Mouse (Mus musculus): Measurements from ENCODE around the gene Tmem168. TPM values are rescaled to one million over a fixed set of nuclear protein-coding genes. Genes with fewer than 3 reads are reported as not detected.

Gene Tmem168
- polyA plus RNA-seq, 1 experiment from 2014 or later: 28.3 TPM

GRCm38 (mm10) chr6:13609353-13610140 is 1.6 kb upstream of the Tmem168 start:
- H3K4me2 ChIP-seq: no peak overlapping the region
- no peak overlapping the region for H3K9ac ChIP-seq
- H3K27me3 ChIP-seq: no peaks in the 10 kb centered on the region
- no peaks in the 10 kb centered on the region for H3K9me3 ChIP-seq (replicated peaks)
- no peak for ATAC-seq
- H3K27ac ChIP-seq: no peak overlapping the region
- WGBS: 43% methylated on average over 5 of the region's 5 CpGs
- H3K4me3 ChIP-seq: no peak overlapping the region
- peaks cover 16% of the 10 kb centered on the region for H3K4me1 ChIP-seq
- H3K36me3 ChIP-seq (ENCODE audit: poor library complexity, severe bottlenecking): no peaks in the 10 kb centered on the region

DNA sequence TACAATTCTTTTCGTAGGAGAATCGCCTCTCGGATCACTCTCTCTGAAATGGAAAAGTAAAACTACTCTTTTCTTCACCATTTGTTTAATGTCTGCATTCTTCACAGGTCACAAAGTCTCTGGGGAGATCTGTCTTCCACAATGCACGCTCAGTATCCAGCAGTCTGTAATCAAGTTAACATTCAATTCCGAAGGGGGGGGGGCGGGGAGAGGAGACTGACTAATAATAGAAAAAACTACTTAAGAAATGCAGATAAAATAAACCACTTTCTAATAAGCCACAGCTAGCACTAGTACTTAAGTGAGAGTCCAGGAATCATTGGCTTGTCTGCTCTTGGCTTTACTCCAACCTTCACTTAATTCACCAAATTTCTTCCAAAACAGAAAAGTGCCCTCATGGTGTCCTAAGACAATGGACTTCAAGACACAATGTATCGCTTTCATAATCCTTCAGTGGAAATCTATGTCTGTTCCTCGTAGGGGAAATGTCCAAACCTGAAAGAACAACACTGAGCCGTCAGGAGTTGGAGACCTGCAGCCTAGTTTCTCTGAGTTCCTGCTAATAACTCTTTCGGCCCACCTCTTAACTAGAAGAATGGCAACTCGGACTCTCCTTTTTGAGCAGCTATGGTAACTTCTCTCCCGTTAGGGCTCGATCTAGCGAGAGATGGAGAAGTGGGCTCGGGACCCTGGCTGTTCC is 829 bp downstream of the Tmem168 start:
- no peak for ATAC-seq
- Histone ChIP-seq H3K9me3 (replicated peaks) (no peaks in the 10 kb centered on the region), H3K27me3 (no peaks in the 10 kb centered on the region), H3K36me3 (ENCODE audit: poor library complexity, severe bottlenecking) (peaks cover 4% of the 10 kb centered on the region), H3K4me2 (peak overlapping the region; percentile 65), H3K9ac (peak overlapping the region; percentile 85), H3K4me1 (peaks cover 16% of the 10 kb centered on the region), H3K27ac (peak overlapping the region; percentile 89), H3K4me3 (peak overlapping the region; percentile 80)
- WGBS: 17% methylated on average over 15 of the region's 15 CpGs

DNA sequence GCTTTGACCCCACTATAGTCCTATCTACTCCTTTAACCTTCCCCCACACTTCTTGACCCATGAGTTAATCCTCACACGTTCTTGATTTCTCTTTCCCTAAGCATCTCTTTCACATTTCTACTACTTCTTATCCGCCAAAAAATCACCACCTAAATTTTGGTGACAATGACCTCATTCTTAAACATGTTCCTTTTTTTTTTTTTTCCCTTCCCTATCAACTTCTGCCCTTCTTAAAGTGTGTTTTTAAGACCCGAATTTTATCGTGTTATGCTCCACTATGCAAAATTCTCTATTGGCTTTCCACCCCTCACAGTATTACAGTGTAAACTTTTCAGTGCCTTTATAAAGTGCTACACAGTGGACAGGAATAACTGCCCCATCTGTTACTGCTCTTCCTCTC is 1.5 kb downstream of the Tmem168 start:
- no peak for ATAC-seq
- H3K9ac ChIP-seq: 0 out of 2 replicates have a peak overlapping the region, but pooled peaks have one; percentile 85
- H3K27ac ChIP-seq: no peak overlapping the region

GRCm38 (mm10) chr6:13603134-13603533 is 4.8 kb downstream of the Tmem168 start:
- Histone ChIP-seq H3K36me3 (ENCODE audit: poor library complexity, severe bottlenecking) (peaks cover 8% of the 10 kb centered on the region), H3K4me1 (peaks cover 16% of the 10 kb centered on the region), H3K4me3 (no peak overlapping the region), H3K9ac (no peak overlapping the region), H3K4me2 (no peak overlapping the region), H3K27ac (no peak overlapping the region), H3K9me3 (replicated peaks) (no peaks in the 10 kb centered on the region), H3K27me3 (no peaks in the 10 kb centered on the region)
- no peak for ATAC-seq
- WGBS: 94% methylated on average over 6 of the region's 6 CpGs

More for the DNA sequence above, 1.5 kb downstream of the Tmem168 start:
- H3K4me1 ChIP-seq: peaks cover 21% of the 10 kb centered on the region
- 80% methylated on average over 4 of the region's 4 CpGs for WGBS
- H3K4me2 ChIP-seq: peak overlapping the region; percentile 65
- peak overlapping the region; percentile 80 for H3K4me3 ChIP-seq
- no peaks in the 10 kb centered on the region for H3K27me3 ChIP-seq
- peaks cover 8% of the 10 kb centered on the region for H3K36me3 ChIP-seq (ENCODE audit: poor library complexity, severe bottlenecking)
- no peaks in the 10 kb centered on the region for H3K9me3 ChIP-seq (replicated peaks)

DNA sequence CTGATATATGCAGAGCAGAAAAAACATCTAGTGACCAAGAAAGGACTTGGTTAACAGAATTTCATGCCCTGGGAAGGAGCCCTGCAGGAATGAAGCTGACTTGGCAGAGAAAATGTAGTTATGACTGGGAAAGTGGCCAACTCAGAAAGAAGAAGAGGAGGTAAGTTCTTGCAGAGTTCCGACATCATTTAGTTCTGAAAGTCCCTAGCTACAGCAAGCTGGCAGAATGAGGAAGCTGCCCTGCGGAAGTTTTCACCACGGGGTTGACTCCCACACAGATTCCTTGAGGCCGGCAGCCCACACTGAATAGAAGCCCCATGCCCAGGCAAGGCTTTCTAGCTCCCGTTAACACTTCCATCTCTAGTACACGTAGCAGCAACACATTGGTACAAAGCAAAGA is 6.3 kb downstream of the Tmem168 start:
- H3K9ac ChIP-seq: no peak overlapping the region
- peaks cover 11% of the 10 kb centered on the region for H3K4me1 ChIP-seq
- H3K27ac ChIP-seq: no peak overlapping the region
- H3K36me3 ChIP-seq (ENCODE audit: poor library complexity, severe bottlenecking): peaks cover 8% of the 10 kb centered on the region
- no peaks in the 10 kb centered on the region for H3K9me3 ChIP-seq (replicated peaks)
- WGBS: 88% methylated on average over 6 of the region's 6 CpGs
- H3K27me3 ChIP-seq: no peaks in the 10 kb centered on the region
- no peak for ATAC-seq
- no peak overlapping the region for H3K4me2 ChIP-seq
- H3K4me3 ChIP-seq: no peak overlapping the region

GRCm38 (mm10) chr6:13598239-13598923 is 9.5 kb downstream of the Tmem168 start:
- no peak for ATAC-seq
- WGBS: 82% methylated on average over 7 of the region's 7 CpGs

DNA sequence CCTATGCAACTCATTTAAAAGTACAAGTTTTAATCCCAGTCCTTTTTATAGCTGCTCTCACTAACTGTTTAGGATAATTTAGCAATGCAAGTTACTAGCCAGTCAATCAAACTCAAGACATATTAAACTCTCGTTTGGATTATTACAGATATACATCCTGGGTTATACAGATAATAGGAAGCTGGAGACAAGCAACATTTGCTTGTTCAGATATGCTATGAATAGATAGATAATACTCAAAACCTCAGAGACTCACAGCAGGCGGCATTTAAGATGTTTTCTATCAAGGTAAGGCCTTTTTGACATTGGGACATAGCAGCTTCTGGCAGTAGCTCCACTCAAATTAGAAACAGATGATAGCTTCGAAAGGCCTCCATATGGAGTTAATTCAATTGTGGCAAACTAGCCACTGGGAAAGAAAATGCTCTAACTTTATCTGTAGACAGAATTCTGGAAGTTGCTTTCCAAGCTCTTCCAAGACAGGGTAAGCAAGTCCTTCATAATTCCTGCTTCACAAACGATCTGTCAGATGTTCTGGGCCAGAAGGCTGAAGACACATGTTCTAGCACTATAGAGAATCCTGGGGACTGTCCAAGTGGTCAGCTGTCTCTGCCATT is 15.1 kb downstream of the Tmem168 start:
- no peak overlapping the region for H3K9ac ChIP-seq
- H3K4me2 ChIP-seq: no peak overlapping the region
- no peak overlapping the region for H3K4me3 ChIP-seq
- ATAC-seq: no peak
- peaks cover 33% of the 10 kb centered on the region for H3K36me3 ChIP-seq (ENCODE audit: poor library complexity, severe bottlenecking)
- H3K27me3 ChIP-seq: no peaks in the 10 kb centered on the region
- H3K4me1 ChIP-seq: no peaks in the 10 kb centered on the region
- no peak overlapping the region for H3K27ac ChIP-seq
- no peaks in the 10 kb centered on the region for H3K9me3 ChIP-seq (replicated peaks)
- WGBS: 89% methylated on average over 4 of the region's 4 CpGs

More at GRCm38 (mm10) chr6:13598239-13598923, 9.5 kb downstream of the Tmem168 start:
- Histone ChIP-seq H3K27ac (no peak overlapping the region), H3K9me3 (replicated peaks) (no peaks in the 10 kb centered on the region), H3K4me2 (no peak overlapping the region), H3K36me3 (ENCODE audit: poor library complexity, severe bottlenecking) (peaks cover 18% of the 10 kb centered on the region), H3K4me1 (peaks cover 5% of the 10 kb centered on the region), H3K27me3 (no peaks in the 10 kb centered on the region), H3K9ac (no peak overlapping the region), H3K4me3 (no peak overlapping the region)

GRCm38 (mm10) chr6:13586560-13586959 is 21.3 kb downstream of the Tmem168 start:
- ATAC-seq: no peak
- WGBS: 71% methylated on average over 2 of the region's 2 CpGs
- H3K4me1 ChIP-seq: no peaks in the 10 kb centered on the region

DNA sequence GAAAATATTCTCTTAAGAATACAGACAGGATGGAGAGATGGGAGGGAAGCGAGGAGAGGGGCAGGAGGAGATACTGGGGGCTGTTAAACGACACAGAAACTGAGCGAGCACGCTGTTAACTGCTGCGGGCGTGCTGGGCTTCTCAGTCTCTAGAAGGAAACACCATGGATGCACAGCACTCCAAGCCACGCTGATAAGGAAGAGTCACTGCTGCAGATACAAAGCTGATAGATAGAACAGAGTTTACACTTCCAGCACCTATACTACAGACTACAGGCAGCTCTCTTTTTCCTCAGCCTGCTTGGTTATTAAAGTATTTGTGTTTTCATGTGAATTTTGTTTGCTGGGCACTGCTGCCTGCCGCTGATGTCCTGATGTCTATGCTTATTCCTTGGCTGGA is 21.7 kb downstream of the Tmem168 start:
- H3K4me1 ChIP-seq: no peaks in the 10 kb centered on the region
- H3K9ac ChIP-seq: no peak overlapping the region
- peaks cover 28% of the 10 kb centered on the region for H3K36me3 ChIP-seq (ENCODE audit: poor library complexity, severe bottlenecking)
- no peaks in the 10 kb centered on the region for H3K27me3 ChIP-seq
- WGBS: 91% methylated on average over 8 of the region's 8 CpGs
- no peaks in the 10 kb centered on the region for H3K9me3 ChIP-seq (replicated peaks)
- no peak for ATAC-seq
- H3K4me3 ChIP-seq: no peak overlapping the region
- H3K27ac ChIP-seq: no peak overlapping the region
- H3K4me2 ChIP-seq: no peak overlapping the region

More at GRCm38 (mm10) chr6:13586560-13586959, 21.3 kb downstream of the Tmem168 start:
- Histone ChIP-seq H3K4me3 (no peak overlapping the region), H3K27me3 (no peaks in the 10 kb centered on the region), H3K36me3 (ENCODE audit: poor library complexity, severe bottlenecking) (peaks cover 29% of the 10 kb centered on the region), H3K4me2 (no peak overlapping the region), H3K9me3 (replicated peaks) (no peaks in the 10 kb centered on the region), H3K27ac (no peak overlapping the region), H3K9ac (no peak overlapping the region)

DNA sequence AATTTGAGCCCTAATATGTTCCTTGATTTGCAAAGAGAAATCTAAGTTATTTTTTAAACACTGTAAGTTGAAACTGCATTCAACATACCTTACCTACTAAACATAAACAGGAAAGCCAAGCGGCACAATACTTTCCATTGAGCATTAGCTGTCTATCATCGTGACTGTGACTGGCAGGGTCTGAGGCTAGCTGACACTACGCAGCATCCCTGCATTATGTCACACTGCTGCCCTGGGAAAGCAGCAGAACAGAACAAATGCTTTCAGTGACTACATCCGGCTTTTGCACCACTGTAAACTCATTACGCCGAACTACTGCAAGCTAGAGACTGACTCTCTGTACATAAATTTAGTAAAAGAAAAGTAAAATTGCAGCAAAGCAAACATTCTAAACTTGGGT is 23.1 kb downstream of the Tmem168 start:
- no peaks in the 10 kb centered on the region for H3K4me1 ChIP-seq
- no peak overlapping the region for H3K9ac ChIP-seq
- no peak overlapping the region for H3K4me2 ChIP-seq
- WGBS: 87% methylated on average over 6 of the region's 6 CpGs
- no peak for ATAC-seq
- H3K27me3 ChIP-seq: no peaks in the 10 kb centered on the region
- H3K4me3 ChIP-seq: no peak overlapping the region
- peaks cover 28% of the 10 kb centered on the region for H3K36me3 ChIP-seq (ENCODE audit: poor library complexity, severe bottlenecking)
- H3K27ac ChIP-seq: no peak overlapping the region
- no peaks in the 10 kb centered on the region for H3K9me3 ChIP-seq (replicated peaks)

- no peak overlapping the region for H3K27ac ChIP-seq
- no peaks in the 10 kb centered on the region for H3K4me1 ChIP-seq
- no peak overlapping the region for H3K4me2 ChIP-seq
- peaks cover 34% of the 10 kb centered on the region for H3K36me3 ChIP-seq (ENCODE audit: poor library complexity, severe bottlenecking)
- no peaks in the 10 kb centered on the region for H3K27me3 ChIP-seq
- H3K9ac ChIP-seq: no peak overlapping the region
- no peak overlapping the region for H3K4me3 ChIP-seq
- H3K9me3 ChIP-seq (replicated peaks): no peaks in the 10 kb centered on the region
- WGBS: 95% methylated on average over 1 of the region's 1 CpGs
- ATAC-seq: no peak
These were observed 25.8 kb downstream of the Tmem168 start for GRCm38 (mm10) chr6:13582075-13582474.

- Histone ChIP-seq H3K4me3 (no peak overlapping the region), H3K27ac (no peak overlapping the region), H3K36me3 (ENCODE audit: poor library complexity, severe bottlenecking) (no peaks in the 10 kb centered on the region), H3K27me3 (no peaks in the 10 kb centered on the region), H3K9me3 (replicated peaks) (no peaks in the 10 kb centered on the region), H3K4me1 (no peaks in the 10 kb centered on the region), H3K9ac (no peak overlapping the region), H3K4me2 (no peak overlapping the region)
- whole genome bisulfite sequencing: 100% methylated on average over 1 of the region's 1 CpGs
- no peak for ATAC-seq
These were observed 42.2 kb downstream of the Tmem168 start for GRCm38 (mm10) chr6:13565734-13566133.

Measured in forebrain, embryonic 13.5 days (tissue).